ENCODE assay signal across 22 mouse cellular contexts in genomic region chr1:35850566-35851085, GRCm38 (mm10).
DNase-seq lines count a peak whose midpoint lies in the region; ATAC-seq lines count a peak whose summit lies in the region.
"Had no signal": no experiment of that assay in that cellular context is flagged by ENCODE, and none has a peak within 500 bp of the region (broad histone marks: within the 10 kb centered on the region; RNA-seq: fewer than 3 reads in every experiment).

No protein-coding gene starts in this region.

- H3K9ac ChIP-seq in kidney, embryonic 14.5 days (ENCODE audit: low read depth, low read length) = no peak overlapping the region
- no peak overlapping the region for H3K9ac ChIP-seq in kidney, embryonic 15.5 days
- H3K9ac ChIP-seq: embryonic facial prominence, embryonic 15.5 days; midbrain, embryonic 12.5 days; neural tube, embryonic 12.5 days had no signal

- H3K36me3 ChIP-seq in kidney, embryonic 14.5 days (ENCODE audit: control insufficient read depth, insufficient read depth, low read length) = no peaks in the 10 kb centered on the region
- H3K36me3 ChIP-seq in kidney, embryonic 15.5 days = no peaks in the 10 kb centered on the region
- H3K36me3 ChIP-seq: embryonic facial prominence, embryonic 15.5 days; G1E; midbrain, embryonic 12.5 days; neural tube, embryonic 12.5 days had no signal

- DNase-seq in heart, adult 11 months = peak; percentile 72
- DNase-seq in heart, adult 9 months (ENCODE audit: low spot score in 2 of 2) = no peak
- peak; percentile 56 for DNase-seq in ES-CJ7 (ENCODE audit: low read depth, low spot score)
- DNase-seq in brain, adult 2 months (ENCODE audit: low read depth, low spot score) = peak; percentile 28
- no peak for DNase-seq in spleen, postnatal 36 days (ENCODE audit: low spot score in 2 of 2)
- DNase-seq: adrenal gland, postnatal 25 days; cerebellum, adult 18-20 months; cerebellum, postnatal 25 days; embryo, embryonic 11 days; heart, postnatal 36 days; kidney, adult 18-20 months; left cerebral cortex, postnatal 4 days had no signal

- H3K27me3 ChIP-seq in kidney, embryonic 14.5 days (ENCODE audit: control insufficient read depth, insufficient read depth, low read length) = no peaks in the 10 kb centered on the region
- H3K27me3 ChIP-seq in kidney, embryonic 15.5 days = no peaks in the 10 kb centered on the region
- H3K27me3 ChIP-seq: embryonic facial prominence, embryonic 15.5 days; midbrain, embryonic 12.5 days; neural tube, embryonic 12.5 days had no signal

- WGBS in kidney, embryonic 14.5 days = 70% methylated on average over 9 of the region's 9 CpGs
- 72% methylated on average over 9 of the region's 9 CpGs for WGBS in kidney, embryonic 15.5 days

- H3K4me2 ChIP-seq in kidney, embryonic 14.5 days (replicated peaks; ENCODE audit: low read depth, low read length) = no peak overlapping the region
- H3K4me2 ChIP-seq in kidney, embryonic 15.5 days = no peak overlapping the region
- H3K4me2 ChIP-seq: midbrain, embryonic 12.5 days; neural tube, embryonic 12.5 days had no signal

- no peak overlapping the region for H3K4me3 ChIP-seq in kidney, embryonic 14.5 days (ENCODE audit: low read length)
- H3K4me3 ChIP-seq in kidney, embryonic 15.5 days (replicated peaks) = no peak overlapping the region
- H3K4me3 ChIP-seq: midbrain, embryonic 12.5 days; neural tube, embryonic 12.5 days had no signal

- ATAC-seq in kidney, embryonic 14.5 days (ENCODE audit: low FRiP score, low TSS enrichment) = no peak
- no peak for ATAC-seq in kidney, embryonic 15.5 days (replicated peaks; ENCODE audit: low FRiP score)

- 0 out of 2 replicates have a peak overlapping the region, but pooled peaks have one; percentile 11 for H3K27ac ChIP-seq in kidney, embryonic 14.5 days (ENCODE audit: low read depth, low read length)
- H3K27ac ChIP-seq in kidney, embryonic 15.5 days = no peak overlapping the region
- H3K27ac ChIP-seq: heart, adult 2 months; hindbrain, postnatal 0 days; left cerebral cortex, adult 2 months; midbrain, embryonic 12.5 days; neural tube, embryonic 12.5 days; stomach, postnatal 0 days had no signal

- H3K4me1 ChIP-seq in kidney, embryonic 14.5 days (ENCODE audit: control insufficient read depth, insufficient read depth, low read length) = no peaks in the 10 kb centered on the region
- H3K4me1 ChIP-seq in kidney, embryonic 15.5 days = peaks cover 12% of the 10 kb centered on the region
- H3K4me1 ChIP-seq: embryonic facial prominence, embryonic 15.5 days; midbrain, embryonic 12.5 days; neural tube, embryonic 12.5 days had no signal

- no peaks in the 10 kb centered on the region for H3K9me3 ChIP-seq in kidney, embryonic 14.5 days (ENCODE audit: control insufficient read depth, low read length)
- no peaks in the 10 kb centered on the region for H3K9me3 ChIP-seq in kidney, embryonic 15.5 days (replicated peaks)
- H3K9me3 ChIP-seq: embryonic facial prominence, embryonic 15.5 days; G1E; midbrain, embryonic 12.5 days; neural tube, embryonic 12.5 days had no signal

Comparison
In these comparisons a context has a peak if more than half of its experiments do, and no peak if none do; other contexts are left out.
1. DNase-seq: peak in heart, adult 11 months (single experiment), ES-CJ7 (single experiment) and brain, adult 2 months (single experiment); none in heart, adult 9 months (0 of 2) and spleen, postnatal 36 days (0 of 2).